Mouse (Mus musculus): Measurements from ENCODE around the gene Tpsg1.

Gene Tpsg1

DNA sequence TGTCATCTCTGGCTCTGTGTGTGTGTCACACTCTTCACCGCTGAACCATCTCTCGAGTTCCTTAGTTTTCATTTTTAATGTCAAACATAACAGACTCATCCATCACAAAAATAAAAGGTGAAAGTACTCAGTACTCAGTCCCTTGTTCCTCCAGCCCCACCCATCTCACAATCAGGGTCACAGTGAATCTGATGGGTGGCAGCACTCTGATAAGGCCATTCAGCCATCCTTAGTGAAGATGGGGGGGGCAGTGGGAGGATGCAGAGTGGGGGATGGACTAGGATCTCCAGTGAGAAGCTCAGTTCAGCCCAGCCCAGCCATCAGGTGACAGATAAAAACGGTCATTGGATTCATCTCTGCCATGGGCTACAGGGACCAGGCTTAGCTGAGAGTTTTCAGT is at the start of gene Tpsg1:
TSS of gene Tpsg1 (plus strand) at position 301 of the 400 bp plus-strand sequence.
- no peak for DNase-seq (ENCODE audit: low read depth, low spot score)

DNA sequence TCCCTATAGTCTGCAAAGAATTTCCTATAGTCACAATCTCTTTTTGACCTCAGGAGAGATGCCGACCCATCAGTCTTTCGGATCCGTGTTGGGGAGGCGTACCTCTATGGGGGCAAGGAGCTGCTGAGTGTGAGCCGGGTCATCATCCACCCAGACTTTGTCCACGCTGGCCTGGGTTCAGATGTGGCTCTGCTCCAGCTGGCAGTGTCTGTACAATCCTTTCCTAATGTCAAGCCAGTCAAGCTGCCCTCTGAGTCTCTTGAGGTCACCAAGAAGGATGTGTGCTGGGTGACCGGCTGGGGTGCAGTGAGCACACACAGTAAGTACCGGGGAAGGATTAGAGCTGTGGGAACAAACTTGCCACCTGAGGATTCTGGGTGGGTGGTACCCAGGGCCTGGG is 48.3 kb upstream of the Tpsg1 start:
- no peak for DNase-seq (ENCODE audit: low read depth, low spot score)

DNA sequence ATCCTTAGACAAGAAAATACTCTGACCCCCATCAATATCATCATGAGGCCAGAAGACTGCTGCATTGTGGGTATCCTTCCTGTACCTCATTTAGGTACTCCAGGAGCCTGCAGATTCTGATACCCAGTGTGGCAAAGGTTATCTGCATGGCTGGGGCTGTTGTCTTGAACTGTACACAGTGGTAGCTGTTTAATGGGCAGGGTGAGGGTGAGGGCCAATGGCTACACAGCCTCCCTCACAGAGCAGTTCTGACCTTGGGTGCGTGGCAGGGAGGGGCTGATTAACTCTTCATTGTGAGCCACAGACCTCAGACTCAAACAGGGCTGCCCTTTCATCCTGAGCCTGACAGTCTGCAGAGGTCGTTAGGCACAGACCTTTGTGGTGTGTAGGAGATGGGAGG is 46.1 kb upstream of the Tpsg1 start:
- DNase-seq (ENCODE audit: low read depth, low spot score), result no peak

DNA sequence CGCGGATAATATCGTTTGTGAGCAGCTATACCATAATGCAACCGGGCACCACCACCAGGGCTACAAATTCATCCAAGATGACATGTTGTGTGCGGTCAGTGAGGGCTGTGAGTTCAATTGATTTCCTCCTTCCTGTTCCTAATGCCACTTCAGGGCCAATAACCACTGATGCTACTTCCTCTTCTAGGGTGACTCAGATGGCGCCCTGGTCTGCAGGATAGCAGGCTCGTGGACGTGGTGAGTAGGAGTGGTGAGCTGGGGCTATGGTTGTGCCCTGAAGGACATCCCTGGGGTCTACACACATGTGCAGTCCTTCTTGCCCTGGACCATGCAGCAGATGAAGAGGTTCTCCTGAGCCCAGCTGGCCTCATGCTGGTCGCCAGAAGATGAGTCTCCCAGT is 36.8 kb upstream of the Tpsg1 start:
- no peak for DNase-seq (ENCODE audit: low read depth, low spot score)

DNA sequence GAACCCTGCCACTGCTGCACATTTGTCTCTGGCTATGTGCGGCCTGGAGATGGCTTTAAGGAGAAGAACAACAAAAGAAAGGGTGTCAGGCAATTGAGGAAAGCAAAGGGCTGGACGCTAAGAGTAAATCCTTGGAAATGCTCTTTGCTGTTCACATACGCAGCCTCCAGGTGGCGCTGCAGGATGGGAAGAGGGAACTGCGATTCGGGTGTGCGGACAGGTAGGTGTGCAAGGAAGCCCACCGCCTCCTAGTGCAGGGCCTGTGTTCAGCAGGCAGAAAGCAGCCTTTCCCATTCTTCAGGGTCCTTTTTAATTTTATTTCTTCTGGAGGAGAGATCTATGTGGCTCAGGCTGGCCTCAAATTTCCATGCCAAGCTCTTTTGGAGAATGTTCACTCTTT is 35.1 kb upstream of the Tpsg1 start:
- peak; percentile 62 for DNase-seq (ENCODE audit: low read depth, low spot score)

DNA sequence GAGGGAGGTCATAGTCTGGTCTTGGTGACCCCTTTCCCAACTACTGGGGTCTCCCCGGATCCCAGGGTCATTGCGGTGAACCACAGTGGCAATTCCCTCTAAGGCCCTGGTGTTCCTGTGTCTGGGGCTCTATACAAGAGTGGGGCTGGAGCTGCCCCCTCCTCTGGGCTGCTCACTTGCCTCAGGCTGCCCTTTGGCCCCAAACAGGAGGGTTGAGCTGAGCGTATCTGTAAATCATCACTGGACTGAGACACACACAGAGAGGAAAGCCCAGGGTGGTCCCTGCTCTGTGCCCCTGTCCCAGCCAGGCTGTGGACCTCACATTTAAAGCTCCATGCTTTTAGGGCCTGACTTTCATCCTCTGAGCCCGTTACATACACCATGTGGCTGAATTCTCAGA is 30.9 kb upstream of the Tpsg1 start:
- DNase-seq (ENCODE audit: low read depth, low spot score), result no peak

DNA sequence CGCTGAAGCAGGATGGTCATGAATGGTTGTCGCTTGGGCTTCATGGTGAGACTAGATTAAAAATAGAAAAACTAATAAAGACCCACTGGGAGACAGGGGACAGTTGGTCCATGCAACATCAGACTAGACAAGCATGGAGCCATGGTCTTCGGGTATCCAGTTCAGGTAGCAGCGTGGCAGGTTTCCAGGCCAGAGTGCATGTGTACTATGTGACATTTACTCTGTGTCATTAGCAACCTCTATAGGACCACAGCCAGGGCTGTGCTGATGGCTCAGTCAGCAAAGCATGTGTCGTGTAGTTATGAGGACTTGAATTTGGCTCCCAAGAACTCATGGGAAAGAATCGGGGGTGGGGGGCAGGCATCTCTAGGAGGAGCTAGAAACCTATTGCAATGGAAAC is 29.1 kb upstream of the Tpsg1 start:
- DNase-seq (ENCODE audit: low read depth, low spot score), result no peak

DNA sequence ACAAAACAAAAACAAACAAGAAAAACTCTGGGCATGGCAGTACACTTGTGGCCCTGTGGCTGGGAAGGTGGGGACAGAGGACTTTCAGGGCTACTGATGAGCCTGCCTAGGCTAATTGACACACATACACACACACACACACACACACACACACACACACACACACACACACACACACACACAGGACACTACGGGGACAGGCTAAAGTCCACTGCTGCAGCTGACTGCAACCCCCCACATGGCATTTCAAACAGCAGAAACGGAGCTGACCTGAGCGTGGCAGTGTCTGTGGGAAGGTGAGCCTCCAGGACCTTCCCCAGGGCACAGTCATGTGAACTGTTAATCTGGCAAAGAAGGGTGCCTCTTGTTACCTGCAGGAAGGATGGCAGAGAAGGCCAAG is 27.6 kb upstream of the Tpsg1 start:
- no peak for DNase-seq (ENCODE audit: low read depth, low spot score)

DNA sequence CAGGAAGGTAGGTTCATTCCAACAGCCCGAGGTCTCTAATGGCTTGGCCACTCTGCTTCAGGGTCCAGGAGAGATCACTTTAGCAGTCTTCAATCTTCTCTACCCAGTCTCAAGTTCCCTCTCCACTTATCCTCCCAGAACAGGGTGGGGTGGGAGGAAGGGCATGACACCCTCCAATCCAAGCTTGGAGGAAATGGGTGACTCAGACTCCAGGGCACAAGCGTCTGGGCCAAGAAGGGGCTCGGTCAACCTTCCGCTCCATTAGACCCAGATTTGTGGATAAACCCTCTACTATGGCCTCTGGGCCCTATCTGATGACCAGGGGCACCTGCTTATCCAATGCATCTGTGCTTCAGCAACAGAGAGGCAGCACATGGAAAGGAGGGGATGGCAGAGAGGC is 23.6 kb upstream of the Tpsg1 start, which contains the start of gene Tpsab1:
TSS of gene Tpsab1 (minus strand) at position 101 of the 400 bp plus-strand sequence.
- no peak for DNase-seq (ENCODE audit: low read depth, low spot score)

DNA sequence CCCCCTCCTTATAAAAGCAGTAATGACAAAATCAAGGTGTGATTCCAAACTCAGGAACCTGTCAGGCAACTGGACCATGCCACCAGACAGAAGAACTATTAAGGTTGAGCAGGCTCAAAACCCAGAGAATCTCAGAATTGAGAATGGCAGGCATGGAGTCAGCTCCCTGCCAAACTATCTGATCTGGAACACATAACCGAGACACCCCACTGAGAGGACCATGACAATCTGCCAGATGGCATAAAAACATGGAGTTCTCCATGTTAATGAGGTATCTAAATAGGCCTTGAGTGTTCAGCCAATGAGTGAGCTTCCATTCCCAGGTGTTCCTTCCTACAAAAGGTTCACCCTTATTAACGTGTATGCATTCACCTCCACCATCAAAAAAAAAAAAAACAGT is 7.8 kb upstream of the Tpsg1 start:
- no peak for DNase-seq (ENCODE audit: low read depth, low spot score)

DNA sequence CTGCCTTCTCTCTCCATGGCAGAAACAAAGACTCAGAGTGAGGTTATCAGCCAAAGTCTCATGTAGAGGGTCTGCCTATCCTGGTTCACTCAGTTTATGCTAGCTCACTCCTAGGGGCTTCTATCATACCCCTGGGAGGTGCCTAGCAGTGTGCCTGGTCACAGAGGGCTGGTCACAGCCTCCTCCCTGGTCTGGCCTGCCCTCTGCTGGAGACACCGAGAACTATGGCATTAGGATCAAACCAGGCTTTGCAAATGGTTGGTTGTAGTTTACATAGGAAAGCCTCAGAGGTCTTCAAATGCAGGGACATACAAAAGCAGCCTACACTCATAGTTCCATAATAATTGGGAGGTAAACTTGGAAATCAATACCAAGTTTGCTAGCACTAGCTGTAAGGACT is 5.3 kb upstream of the Tpsg1 start:
- peak; percentile 59 for DNase-seq (ENCODE audit: low read depth, low spot score)

DNA sequence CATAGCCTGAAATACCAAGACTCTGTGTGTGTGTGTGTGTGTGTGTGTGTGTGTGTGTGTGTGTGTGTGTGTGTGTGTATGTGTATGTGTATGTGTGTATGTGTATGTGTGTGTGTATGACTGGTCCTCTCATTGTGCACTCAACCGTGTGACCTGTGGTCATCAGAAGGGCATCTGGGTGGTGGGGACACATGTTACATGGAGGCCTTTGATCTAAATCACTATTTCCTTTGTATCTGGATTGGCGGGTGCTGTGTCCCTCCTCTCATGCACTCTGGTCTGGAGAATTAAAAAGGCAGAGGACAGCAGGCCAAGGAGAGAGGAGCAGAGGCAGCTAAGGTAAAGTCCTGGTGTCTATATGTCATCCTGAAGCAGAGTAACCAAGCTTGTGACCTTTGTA is 3.1 kb upstream of the Tpsg1 start, which contains the start of gene Tpsb2:
TSS of gene Tpsb2 (plus strand) at position 301 of the 400 bp plus-strand sequence.
- DNase-seq (ENCODE audit: low read depth, low spot score), result no peak

DNA sequence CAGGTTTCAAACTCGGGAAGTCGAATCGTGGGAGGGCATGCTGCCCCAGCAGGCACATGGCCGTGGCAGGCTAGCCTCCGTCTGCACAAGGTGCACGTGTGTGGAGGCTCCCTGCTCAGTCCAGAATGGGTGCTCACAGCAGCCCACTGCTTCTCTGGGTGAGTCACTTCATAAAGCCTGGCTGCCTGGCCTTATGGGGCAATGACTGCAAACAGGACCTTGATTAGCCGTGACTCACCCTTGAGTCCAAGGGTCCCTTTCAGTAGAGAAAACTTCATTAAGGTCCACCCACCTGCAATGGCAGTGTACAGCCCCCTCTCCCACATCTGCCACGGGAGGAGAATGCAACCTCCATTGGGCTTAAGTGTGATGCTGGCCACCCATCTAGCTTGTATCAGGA is 3.4 kb downstream of the Tpsg1 start:
- DNase-seq (ENCODE audit: low read depth, low spot score), result no peak

DNA sequence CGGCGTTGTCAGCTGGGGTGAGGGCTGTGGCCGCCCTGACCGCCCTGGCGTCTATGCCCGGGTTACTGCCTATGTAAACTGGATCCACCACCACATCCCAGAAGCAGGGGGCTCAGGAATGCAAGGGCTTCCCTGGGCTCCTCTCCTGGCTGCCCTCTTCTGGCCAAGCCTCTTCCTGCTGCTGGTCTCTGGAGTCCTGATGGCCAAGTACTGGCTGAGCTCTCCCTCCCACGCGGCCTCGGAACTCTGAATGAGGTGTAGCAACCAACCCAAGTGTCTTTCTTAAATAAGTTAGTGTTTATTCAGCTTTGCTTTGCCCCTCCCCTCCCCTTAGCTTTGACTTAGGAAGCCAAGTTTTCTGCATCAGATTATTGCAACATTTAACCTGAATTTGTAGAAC is 4.9 kb downstream of the Tpsg1 start:
- no peak for DNase-seq (ENCODE audit: low read depth, low spot score)

DNA sequence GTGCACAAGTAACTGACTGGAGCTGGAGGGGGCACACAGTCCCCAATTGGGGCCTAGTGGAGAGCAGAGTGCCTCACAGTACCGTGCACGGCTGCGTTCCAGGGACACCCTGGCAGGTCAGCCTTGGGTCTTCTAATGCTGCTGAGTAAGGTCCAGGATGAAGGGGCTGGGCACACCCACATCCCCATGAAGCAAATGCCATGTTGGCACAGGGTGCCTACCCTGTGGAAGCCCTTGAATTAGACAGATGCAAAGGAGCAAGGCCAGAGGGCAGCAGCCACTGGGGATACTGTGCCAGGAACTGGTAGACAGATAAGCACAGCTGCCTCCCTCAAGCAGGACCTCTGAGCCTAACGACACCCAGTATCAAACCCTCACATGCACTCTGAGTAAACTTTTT is 25.5 kb downstream of the Tpsg1 start:
- no peak for DNase-seq (ENCODE audit: low read depth, low spot score)

DNA sequence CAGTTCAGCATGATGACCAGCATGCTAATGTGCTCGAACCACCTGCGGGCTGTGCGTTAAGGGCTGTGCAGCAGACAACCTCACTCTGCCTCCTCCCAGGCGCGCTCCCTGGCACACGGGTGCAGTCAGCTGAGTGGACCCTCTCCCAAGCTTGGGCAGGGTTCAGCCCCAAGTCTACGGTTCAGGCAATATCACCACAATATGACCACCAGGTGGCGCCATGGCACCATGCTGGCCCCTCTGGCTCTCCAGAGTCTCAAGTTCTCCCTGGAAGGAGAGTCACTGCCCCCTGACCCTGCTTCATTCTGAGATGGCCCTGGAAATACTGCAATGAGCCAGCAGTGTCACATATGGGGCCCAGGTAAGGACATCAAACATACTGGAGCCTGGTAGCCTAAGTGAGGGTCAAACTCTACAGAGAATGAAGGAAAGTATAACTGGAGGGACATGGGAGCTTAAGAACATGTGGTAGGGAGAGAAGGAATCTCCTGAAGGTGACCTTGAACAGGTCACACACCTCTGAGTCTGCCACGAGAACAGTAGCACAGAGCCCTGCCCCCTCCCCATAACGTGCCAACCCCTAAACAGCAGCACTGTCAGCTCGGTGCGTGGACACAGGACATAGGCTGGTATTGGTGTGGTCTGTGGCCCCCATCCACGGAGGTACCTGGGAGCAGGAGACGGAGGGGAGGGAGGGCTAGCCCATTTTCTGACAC is 28.9 kb downstream of the Tpsg1 start:
- peak; percentile 72 for DNase-seq (ENCODE audit: low read depth, low spot score)

DNA sequence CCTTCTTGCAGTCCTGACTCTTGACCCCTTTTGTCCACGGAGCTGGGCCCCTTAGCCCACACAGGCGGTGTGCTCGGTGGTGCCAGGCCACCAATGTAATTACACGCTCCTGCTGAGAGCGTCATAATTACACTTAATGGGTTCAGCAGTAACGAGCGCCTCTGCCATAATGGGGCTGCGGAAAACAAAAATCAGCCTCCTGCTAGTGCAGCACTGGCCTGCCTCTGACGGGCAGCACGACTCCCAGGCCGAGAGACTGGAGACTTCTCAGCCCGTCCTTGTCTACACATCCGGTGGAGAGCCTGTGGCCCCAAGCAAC is 29.4 kb downstream of the Tpsg1 start:
- DNase-seq (ENCODE audit: low read depth, low spot score), result no peak

DNA sequence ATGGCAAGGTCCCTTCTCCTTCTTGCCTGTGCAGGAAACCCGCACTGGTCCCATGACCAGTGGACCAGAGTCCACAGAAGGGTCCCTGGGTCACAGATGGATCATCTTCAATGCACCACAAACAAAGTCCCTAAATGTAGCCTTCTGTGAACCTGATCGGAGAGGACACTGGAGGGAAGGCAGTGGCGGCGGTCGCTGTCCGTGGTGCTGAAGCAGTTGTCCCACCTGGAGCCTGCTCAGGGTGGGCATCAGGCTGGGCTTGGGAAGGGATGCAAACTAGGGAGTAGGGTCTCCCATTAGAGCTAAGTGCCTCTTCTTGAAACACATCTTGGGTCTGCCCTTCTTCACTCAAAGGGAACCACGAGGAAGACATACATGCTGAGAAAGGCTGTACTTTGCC is 31.4 kb downstream of the Tpsg1 start:
- DNase-seq (ENCODE audit: low read depth, low spot score), result peak; percentile 29

DNA sequence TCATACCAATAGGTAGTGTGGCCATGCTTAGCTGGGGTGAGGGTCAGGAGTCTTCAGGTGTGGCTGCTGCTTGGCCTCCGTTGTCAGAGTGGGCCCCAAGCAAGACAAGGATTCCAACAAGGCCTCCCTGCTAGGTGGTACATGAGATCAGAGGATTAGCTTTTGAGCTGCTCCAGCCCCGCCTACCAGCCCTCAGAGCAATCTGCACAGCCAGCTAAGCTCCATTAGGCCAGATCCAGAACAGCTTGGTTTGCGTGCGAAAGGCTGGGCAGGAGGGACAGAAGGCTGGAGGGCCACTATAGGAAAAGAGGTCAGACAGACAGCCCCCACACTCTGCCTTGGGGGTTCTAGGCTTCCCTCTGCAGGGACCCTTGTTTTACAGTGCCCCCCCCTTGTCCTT is 32.4 kb downstream of the Tpsg1 start:
- no peak for DNase-seq (ENCODE audit: low read depth, low spot score)

DNA sequence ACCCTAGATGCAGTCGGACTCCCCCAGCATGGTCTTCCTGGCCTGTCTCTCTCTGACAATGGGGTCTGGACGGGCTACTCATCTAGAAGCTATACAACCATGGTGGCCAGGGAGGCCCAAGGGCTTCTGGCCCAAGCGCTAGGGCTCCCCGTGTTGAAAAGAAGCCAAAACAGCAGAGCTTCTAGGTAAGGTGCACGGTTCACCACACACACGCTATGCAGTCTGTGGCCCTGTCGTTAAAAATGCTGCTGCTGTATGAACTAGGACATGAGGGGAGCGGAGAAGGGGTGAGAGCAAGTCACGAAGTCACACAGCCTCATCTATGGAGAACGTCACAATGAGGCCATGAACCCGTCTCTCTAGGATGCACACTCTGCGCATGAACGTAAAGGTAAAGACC is 33.2 kb downstream of the Tpsg1 start:
- DNase-seq (ENCODE audit: low read depth, low spot score), result no peak

DNA sequence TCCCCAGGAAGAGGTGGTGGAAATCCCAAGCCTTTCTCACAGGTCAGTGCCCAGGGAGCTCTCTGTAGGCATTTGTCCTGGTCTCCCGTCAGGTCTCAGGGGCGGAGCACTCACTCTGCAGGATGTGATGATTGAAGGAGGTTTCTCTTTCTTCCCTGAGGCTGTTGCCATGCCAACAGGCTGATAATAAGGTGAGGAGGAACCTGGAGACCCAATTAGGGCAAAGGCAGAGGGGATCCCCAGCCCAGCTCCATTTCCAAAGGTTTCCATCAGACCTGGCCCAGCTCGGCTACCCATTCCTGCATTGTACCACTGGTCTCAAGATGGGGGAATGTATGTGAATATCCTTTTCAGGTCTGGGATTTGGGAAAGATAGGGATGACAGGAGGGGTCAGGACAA is 35.1 kb downstream of the Tpsg1 start:
- no peak for DNase-seq (ENCODE audit: low read depth, low spot score)

DNA sequence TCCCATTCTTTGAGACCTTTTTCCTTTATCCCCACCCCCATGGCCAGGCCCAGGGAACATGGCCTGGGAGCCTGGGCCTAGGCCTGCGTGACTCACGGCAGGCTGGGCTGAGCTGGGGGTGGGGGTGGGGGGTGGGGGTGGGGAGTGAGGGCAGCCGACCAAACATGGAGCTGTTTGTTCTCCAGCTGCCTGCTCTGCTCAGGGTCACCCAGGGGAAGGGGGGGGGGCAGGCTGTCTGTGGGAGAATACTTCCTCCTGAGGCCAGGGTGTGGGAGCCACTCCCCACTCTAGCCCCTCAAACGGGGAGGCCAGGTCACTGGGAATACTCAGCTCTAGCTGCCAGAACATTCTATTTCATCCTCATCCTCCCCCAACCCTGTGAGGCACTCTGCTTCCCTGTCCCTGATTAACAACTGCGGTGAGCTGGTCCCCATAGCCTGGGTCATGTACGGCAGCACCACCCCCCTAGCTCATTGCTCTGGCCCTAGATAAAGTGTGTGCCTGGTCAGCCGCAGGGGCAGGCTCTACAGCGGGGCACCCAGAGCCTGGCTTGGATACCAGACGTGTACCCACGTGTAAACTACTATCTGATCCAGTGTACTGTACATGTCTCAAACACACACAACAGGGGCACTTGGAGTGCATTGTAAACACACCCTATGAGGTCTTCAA is 36.3 kb downstream of the Tpsg1 start:
- DNase-seq (ENCODE audit: low read depth, low spot score), result no peak

DNA sequence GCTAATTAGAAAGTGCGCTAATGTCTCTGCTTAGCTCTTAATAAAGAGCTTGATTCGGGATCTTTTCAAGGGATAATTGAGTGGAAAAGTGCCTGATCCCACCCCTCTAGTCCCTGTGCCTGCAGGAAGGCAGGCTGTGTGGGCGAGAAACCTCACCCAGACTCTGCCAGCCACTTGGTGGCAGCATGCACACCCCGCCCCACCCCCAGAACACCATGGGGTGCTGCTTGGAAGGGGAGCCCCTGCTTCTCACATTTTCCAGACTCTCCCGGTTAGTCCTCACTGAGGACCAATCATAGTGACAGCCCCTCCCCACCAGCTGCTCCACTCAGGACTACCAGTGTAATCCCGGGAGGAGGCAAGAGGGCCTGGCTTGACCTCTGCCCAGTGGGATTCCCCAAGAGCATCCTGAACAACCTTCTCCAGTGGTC is 37.0 kb downstream of the Tpsg1 start:
- DNase-seq (ENCODE audit: low read depth, low spot score), result no peak

DNA sequence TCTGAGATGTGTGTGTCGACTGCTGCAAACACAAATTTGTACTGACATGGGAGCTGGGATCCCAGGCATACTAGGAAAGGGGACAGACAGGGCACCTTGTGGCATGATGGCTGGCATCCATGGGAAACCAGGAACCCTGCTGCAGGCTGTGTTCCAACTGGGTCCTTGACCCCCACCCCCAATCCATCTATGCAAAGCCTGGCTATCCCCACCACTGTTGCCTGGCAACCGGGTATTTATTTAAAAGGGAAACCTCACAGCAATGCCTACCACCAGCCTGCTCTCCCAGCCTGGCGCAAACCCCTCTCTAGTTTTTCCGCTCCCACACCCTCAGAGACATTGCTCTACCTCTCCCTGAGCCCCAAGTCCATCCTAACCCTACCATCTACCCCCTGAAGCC is 38.3 kb downstream of the Tpsg1 start:
- DNase-seq (ENCODE audit: low read depth, low spot score), result no peak
